Mouse (Mus musculus) G1E (cell line): ENCODE results near the gene Rbms1.

Experiments
- CTCF ChIP-seq: IDR thresholded peaks from 2 replicates; pipeline ENCODE4 v1.5.1; 2012; ENCODE audit warnings: low read depth, low read length, inconsistent platforms, mixed read lengths
- GATA1 ChIP-seq: IDR thresholded peaks from 2 replicates; pipeline ENCODE4 v1.6.1; 2012; ENCODE audit warnings: borderline replicate concordance, low read length, inconsistent platforms, mixed read lengths
- POLR2AphosphoS5 ChIP-seq: IDR thresholded peaks from 2 replicates; pipeline ENCODE4 v1.6.1; 2012; ENCODE audit warnings: low read depth, low read length, inconsistent platforms; ENCODE audit not compliant: insufficient replicate concordance
- TAL1 ChIP-seq: conservative IDR thresholded peaks from 2 replicates; pipeline ENCODE4 v1.6.1; 2012; ENCODE audit warnings: low read depth, low read length, inconsistent platforms, mixed read lengths

- no peak for TF ChIP-seq CTCF
- TF ChIP-seq TAL1: no peak
- TF ChIP-seq GATA1: no peak
- TF ChIP-seq POLR2AphosphoS5: no peak
Measured at GRCm38 (mm10) chr2:60936910-60937309, 26.1 kb downstream of the Rbms1 start.
